Mouse (Mus musculus) heart, postnatal 14 days (tissue): ENCODE measurements at regions not wholly inside any gene's neighbourhood (a gene's known extent, or its start where the extent isn't known, plus 50 kb on each side); places are given as distances from the start of the nearest gene placed in this dataset.
A peak's percentile ranks its signal among the peaks of the same experiment; 100 is the strongest.
"Not testable (repeated sequence)": the region's sequence is repeated elsewhere in the genome, so short reads cannot be mapped to it uniquely, and the experiment has no call there.

Experiments
- DNase-seq, 2 experiments: peaks; one replicate each; pipeline ENCODE4 v3.0.0; 2021 to 2022
- intact Hi-C: fragments of 180-260 bp; cut with DNase I; formaldehyde crosslinking; loops from one replicate; pipeline ENCODE4 v1.15.1; 2025

GRCm38 (mm10) chr1:88752332-88752731 lies 50.3 kb upstream of the Arl4c start:
- peak in 1 of 2 experiments; percentile 50 for DNase-seq
- intact Hi-C loops = no loop called here

- DNase-seq = peak; percentile 71 to 84
- intact Hi-C loops = loop anchor here (5.0 kb wide), 1 partner anchor 316 kb away; the partner anchor contains the start of gene Sh3bp4
Measured at GRCm38 (mm10) chr1:88756658-88757057, 54.6 kb upstream of the Arl4c start.

- intact Hi-C loops = loop anchor here (5.0 kb wide), 1 partner anchor 315 kb away; the partner anchor contains the start of gene Sh3bp4
- DNase-seq = peak; percentile 37 to 38
Measured at GRCm38 (mm10) chr1:88757162-88757561, 55.1 kb upstream of the Arl4c start.

- peak; percentile 44 to 58 for DNase-seq
- intact Hi-C loops = loop anchor here (5.0 kb wide), 1 partner anchor 315 kb away; the partner anchor contains the start of gene Sh3bp4
Measured at GRCm38 (mm10) chr1:88757746-88758145, 55.7 kb upstream of the Arl4c start.

GRCm38 (mm10) chr1:88760643-88761042 lies 58.6 kb upstream of the Arl4c start:
- intact Hi-C loops = no loop called here

GRCm38 (mm10) chr1:88761121-88761520 lies 59.1 kb upstream of the Arl4c start:
- no peak for DNase-seq
- intact Hi-C loops = no loop called here

More at GRCm38 (mm10) chr1:88760643-88761042, 58.6 kb upstream of the Arl4c start:
- no peak for DNase-seq

GRCm38 (mm10) chr1:88763725-88764364 lies 61.8 kb upstream of the Arl4c start:
- intact Hi-C loops = no loop called here
- DNase-seq = no peak

- intact Hi-C loops = no loop called here
- DNase-seq = no peak
Measured at GRCm38 (mm10) chr1:88764478-88764877, 62.5 kb upstream of the Arl4c start.

- intact Hi-C loops = no loop called here
- no peak for DNase-seq
Measured at GRCm38 (mm10) chr1:88777009-88777408, 75.0 kb upstream of the Arl4c start.

GRCm38 (mm10) chr1:88780262-88780661 lies 78.2 kb upstream of the Arl4c start:
- no peak for DNase-seq
- intact Hi-C loops = no loop called here

- intact Hi-C loops = no loop called here
Measured at GRCm38 (mm10) chr1:88783083-88783482, 81.1 kb upstream of the Arl4c start.

GRCm38 (mm10) chr1:88784866-88785620 lies 83.0 kb upstream of the Arl4c start:
- DNase-seq = no peak
- intact Hi-C loops = no loop called here

More at GRCm38 (mm10) chr1:88783083-88783482, 81.1 kb upstream of the Arl4c start:
- no peak for DNase-seq

- intact Hi-C loops = no loop called here
- no peak for DNase-seq
Measured at GRCm38 (mm10) chr1:88786066-88786465, 84.0 kb upstream of the Arl4c start.

GRCm38 (mm10) chr1:88790674-88791073 lies 88.7 kb upstream of the Arl4c start:
- intact Hi-C loops = no loop called here
- DNase-seq = no peak

GRCm38 (mm10) chr1:88794926-88795325 lies 92.9 kb upstream of the Arl4c start:
- no peak for DNase-seq

GRCm38 (mm10) chr1:88798473-88798872 lies 96.5 kb upstream of the Arl4c start:
- no peak for DNase-seq
- intact Hi-C loops = no loop called here

More at GRCm38 (mm10) chr1:88794926-88795325, 92.9 kb upstream of the Arl4c start:
- intact Hi-C loops = no loop called here

GRCm38 (mm10) chr1:88798874-88799273 lies 96.9 kb upstream of the Arl4c start:
- intact Hi-C loops = no loop called here

GRCm38 (mm10) chr1:88799343-88799742 lies 97.3 kb upstream of the Arl4c start:
- DNase-seq = no peak
- intact Hi-C loops = no loop called here

More at GRCm38 (mm10) chr1:88798874-88799273, 96.9 kb upstream of the Arl4c start:
- no peak for DNase-seq

- DNase-seq = no peak
- intact Hi-C loops = no loop called here
Measured at GRCm38 (mm10) chr1:88799789-88800188, 97.8 kb upstream of the Arl4c start.

- peak in 1 of 2 experiments; percentile 2 for DNase-seq
- intact Hi-C loops = no loop called here
Measured at GRCm38 (mm10) chr1:88800411-88800810, 98.4 kb upstream of the Arl4c start.

- DNase-seq, intact Hi-C loops: not testable (repeated sequence)
Measured at GRCm38 (mm10) chr1:88801151-88801550, 99.1 kb upstream of the Arl4c start.

GRCm38 (mm10) chr1:88806960-88807359 lies 104.9 kb upstream of the Arl4c start:
- DNase-seq = peak; percentile 20 to 29
- intact Hi-C loops = no loop called here
